Mouse (Mus musculus): Measurements from ENCODE around the gene Esr2.

DNA sequence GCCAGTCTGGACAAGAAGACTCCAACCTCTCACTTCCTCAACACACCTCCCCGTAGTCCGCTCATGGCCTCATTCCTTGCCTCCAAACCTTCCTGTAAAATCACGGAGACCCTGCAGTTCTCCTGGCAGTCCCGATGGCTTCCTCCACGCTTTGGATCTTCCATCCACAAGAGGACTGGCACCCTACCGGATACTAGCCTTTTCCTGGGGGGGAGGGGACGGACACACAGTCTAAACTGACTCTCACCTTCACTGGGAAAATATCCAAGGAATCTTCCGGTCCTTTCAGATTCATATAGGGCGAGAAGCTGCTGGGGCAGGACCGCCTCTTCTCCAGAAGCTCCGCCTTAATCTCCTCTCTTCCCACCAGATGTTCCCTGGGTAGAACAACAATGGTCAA lies 39.7 kb upstream of the Esr2 start:
- no peak for TF ChIP-seq POLR2A (IDR thresholded peaks at IDR 0.05; ENCODE audit: low read depth, low read length)
- TF ChIP-seq CTCF (IDR thresholded peaks at IDR 0.05; ENCODE audit: extremely low read depth, insufficient read depth, insufficient read length, insufficient replicate concordance), result no peak
